Mouse (Mus musculus): ENCODE measurements around the gene Ass1.

The Ass1 gene

GRCm38 (mm10) chr2:31458989-31459936 is 10.7 kb upstream of the Ass1 start:
- no peak for DNase-seq (ENCODE audit: low spot score in 2 of 2)

- DNase-seq (ENCODE audit: low spot score in 2 of 2): peak in 1 of 2 experiments; percentile 53
These were observed 9.9 kb upstream of the Ass1 start for GRCm38 (mm10) chr2:31460025-31460571.

- no peak for DNase-seq (ENCODE audit: low spot score in 2 of 2)
These were observed 9.1 kb upstream of the Ass1 start for GRCm38 (mm10) chr2:31460920-31461319.

- DNase-seq (ENCODE audit: low spot score in 2 of 2): no peak
These were observed 8.0 kb upstream of the Ass1 start for GRCm38 (mm10) chr2:31462051-31462450.

- DNase-seq (ENCODE audit: low spot score in 2 of 2): no peak
These were observed 6.8 kb upstream of the Ass1 start for GRCm38 (mm10) chr2:31463253-31463652.

- no peak for DNase-seq (ENCODE audit: low spot score in 2 of 2)
These were observed 6.1 kb upstream of the Ass1 start for GRCm38 (mm10) chr2:31463696-31464528.

GRCm38 (mm10) chr2:31464529-31464910 is 5.5 kb upstream of the Ass1 start:
- no peak for DNase-seq (ENCODE audit: low spot score in 2 of 2)

GRCm38 (mm10) chr2:31467457-31467856 is 2.5 kb upstream of the Ass1 start:
- DNase-seq (ENCODE audit: low spot score in 2 of 2): no peak

- no peak for DNase-seq (ENCODE audit: low spot score in 2 of 2)
These were observed 1.1 kb upstream of the Ass1 start for GRCm38 (mm10) chr2:31468857-31469256.

GRCm38 (mm10) chr2:31469480-31469879 is 527 bp upstream of the Ass1 start:
- DNase-seq (ENCODE audit: low spot score in 2 of 2): no peak

GRCm38 (mm10) chr2:31470683-31471385 is 827 bp downstream of the Ass1 start:
- DNase-seq (ENCODE audit: low spot score in 2 of 2): no peak

- no peak for DNase-seq (ENCODE audit: low spot score in 2 of 2)
These were observed 1.6 kb downstream of the Ass1 start for GRCm38 (mm10) chr2:31471611-31472010.

- no peak for DNase-seq (ENCODE audit: low spot score in 2 of 2)
These were observed 2.5 kb downstream of the Ass1 start for GRCm38 (mm10) chr2:31472406-31473065.

GRCm38 (mm10) chr2:31473941-31474340 is 3.9 kb downstream of the Ass1 start:
- DNase-seq (ENCODE audit: low spot score in 2 of 2): no peak

GRCm38 (mm10) chr2:31474686-31475085 is 4.7 kb downstream of the Ass1 start:
- DNase-seq (ENCODE audit: low spot score in 2 of 2): no peak

- DNase-seq (ENCODE audit: low spot score in 2 of 2): no peak
These were observed 6.3 kb downstream of the Ass1 start for GRCm38 (mm10) chr2:31476107-31476820.

GRCm38 (mm10) chr2:31477234-31478161 is 7.5 kb downstream of the Ass1 start:
- DNase-seq (ENCODE audit: low spot score in 2 of 2): no peak

- DNase-seq (ENCODE audit: low spot score in 2 of 2): peak; percentile 70 to 83
These were observed 13.0 kb downstream of the Ass1 start for GRCm38 (mm10) chr2:31482914-31483575.

GRCm38 (mm10) chr2:31484187-31484586 is 14.2 kb downstream of the Ass1 start:
- peak; percentile 55 to 78 for DNase-seq (ENCODE audit: low spot score in 2 of 2)

Measured in urinary bladder, postnatal 4 days (tissue).